Mouse (Mus musculus): ENCODE results near the gene Stag1. TPM values are rescaled to one million over a fixed set of nuclear protein-coding genes. Genes with fewer than 3 reads are reported as not detected.

The Stag1 gene
- polyA plus RNA-seq, 1 experiment from 2014 or later = 41.6 TPM

- 96% methylated on average over 4 of the region's 4 CpGs for WGBS (ENCODE audit: missing documents)
- Histone ChIP-seq H3K79me2 (ENCODE audit: inconsistent target) (no peaks in the 10 kb centered on the region), H3K27ac (no peak overlapping the region), H3K4me3 (ENCODE audit: inconsistent target) (no peak overlapping the region), H3K36me3 (ENCODE audit: inconsistent target) (no peaks in the 10 kb centered on the region)
Observed at GRCm38 (mm10) chr9:100898042-100898441, 300.4 kb downstream of the Stag1 start.

- Histone ChIP-seq H3K4me3 (ENCODE audit: inconsistent target) (no peak overlapping the region), H3K36me3 (ENCODE audit: inconsistent target) (no peaks in the 10 kb centered on the region; the same call in 1 of the 2 replicates), H3K27ac (no peak overlapping the region), H3K79me2 (ENCODE audit: inconsistent target) (no peaks in the 10 kb centered on the region)
Observed at GRCm38 (mm10) chr9:100910352-100910751, 312.8 kb downstream of the Stag1 start.

DNA sequence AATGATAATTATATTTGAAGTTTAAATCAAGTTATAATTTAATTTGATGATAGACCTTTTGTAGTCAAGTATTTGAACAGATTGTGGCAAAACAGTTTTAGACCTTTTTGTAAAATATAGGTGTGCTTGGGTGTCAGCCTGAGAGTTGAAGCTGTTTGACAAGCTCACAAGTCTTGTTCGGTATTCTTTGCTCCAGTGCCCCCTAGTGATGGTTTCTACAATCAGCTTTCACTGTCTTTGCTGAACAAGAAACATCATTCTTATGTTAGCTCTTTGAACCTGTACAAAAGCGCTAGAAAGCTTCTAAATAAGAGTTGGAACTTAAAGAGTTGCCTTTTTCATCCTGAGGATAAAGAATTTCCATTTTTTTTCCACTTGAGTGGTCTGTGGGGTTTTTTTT is 319.5 kb downstream of the Stag1 start:
- Histone ChIP-seq H3K27ac (no peak overlapping the region), H3K4me3 (ENCODE audit: inconsistent target) (no peak overlapping the region), H3K36me3 (ENCODE audit: inconsistent target) (no peaks in the 10 kb centered on the region), H3K79me2 (ENCODE audit: inconsistent target) (no peaks in the 10 kb centered on the region)
- 52% methylated on average over 2 of the region's 2 CpGs for WGBS (ENCODE audit: missing documents)

- no peak overlapping the region for H3K4me3 ChIP-seq (ENCODE audit: inconsistent target)
- 94% methylated on average over 4 of the region's 4 CpGs for WGBS (ENCODE audit: missing documents)
- no peak overlapping the region for H3K27ac ChIP-seq
- no peaks in the 10 kb centered on the region for H3K79me2 ChIP-seq (ENCODE audit: inconsistent target)
- peaks cover 9% of the 10 kb centered on the region; the same call in 1 of the 2 replicates for H3K36me3 ChIP-seq (ENCODE audit: inconsistent target)
Observed at GRCm38 (mm10) chr9:100926629-100927028, 329.0 kb downstream of the Stag1 start.

DNA sequence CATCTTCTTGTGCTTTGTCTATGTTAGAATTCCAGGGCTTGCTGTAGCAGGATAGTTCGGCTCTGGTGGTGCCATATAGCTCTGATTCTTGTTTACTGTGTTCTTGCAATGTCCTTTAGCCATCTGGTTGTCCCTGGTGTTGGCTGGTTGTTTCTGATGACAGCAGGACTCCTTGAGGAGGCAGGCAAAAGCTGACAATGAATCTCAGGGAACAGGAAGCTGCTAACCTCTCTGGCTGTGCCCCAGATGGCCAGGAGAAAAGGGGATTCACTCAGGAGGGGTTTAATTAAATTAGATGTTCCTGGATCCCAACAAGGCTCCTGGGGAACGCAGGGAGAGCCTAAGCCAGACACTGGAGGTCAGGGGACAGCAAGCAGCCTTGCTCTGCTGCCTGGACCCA is 344.4 kb downstream of the Stag1 start:
- 96% methylated on average over 2 of the region's 2 CpGs for WGBS (ENCODE audit: missing documents)
- Histone ChIP-seq H3K36me3 (ENCODE audit: inconsistent target) (no peaks in the 10 kb centered on the region), H3K79me2 (ENCODE audit: inconsistent target) (no peaks in the 10 kb centered on the region)

DNA sequence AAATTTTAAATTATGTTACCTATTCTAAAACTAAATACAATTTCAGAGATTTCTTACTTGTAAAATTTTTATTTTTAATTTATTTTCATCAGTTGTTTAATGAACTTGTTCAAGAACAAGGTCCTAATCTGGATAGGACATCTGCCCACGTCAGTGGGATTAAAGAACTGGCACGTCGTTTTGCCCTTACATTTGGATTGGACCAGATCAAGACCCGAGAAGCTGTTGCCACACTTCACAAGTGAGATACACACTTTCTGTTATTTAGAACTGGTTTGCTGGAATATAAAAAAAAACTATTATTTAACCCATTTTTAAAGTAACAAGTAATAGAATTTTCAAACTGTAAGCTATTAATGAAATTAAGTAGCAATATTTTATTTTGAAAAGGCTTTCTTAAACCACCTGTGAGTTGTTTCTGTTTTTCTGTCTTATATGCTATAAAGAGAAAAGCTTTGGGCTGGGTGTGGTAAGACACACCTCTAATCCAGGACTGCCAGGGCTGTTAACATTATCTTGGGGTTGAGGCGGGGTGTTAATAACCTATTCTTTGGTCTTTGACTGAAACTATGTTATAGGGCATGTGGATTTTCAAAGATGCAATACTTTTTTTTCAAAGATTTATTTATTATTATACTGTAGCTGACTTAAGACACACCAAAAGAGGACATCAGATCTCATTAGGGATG is 347.2 kb downstream of the Stag1 start:
- 98% methylated on average over 5 of the region's 5 CpGs for WGBS (ENCODE audit: missing documents)
- H3K4me3 ChIP-seq (ENCODE audit: inconsistent target) = no peak overlapping the region
- H3K36me3 ChIP-seq (ENCODE audit: inconsistent target) = no peaks in the 10 kb centered on the region
- H3K79me2 ChIP-seq (ENCODE audit: inconsistent target) = no peaks in the 10 kb centered on the region
- H3K27ac ChIP-seq = no peak overlapping the region

More for the DNA sequence above, 344.4 kb downstream of the Stag1 start:
- Histone ChIP-seq H3K4me3 (ENCODE audit: inconsistent target) (no peak overlapping the region), H3K27ac (no peak overlapping the region)

GRCm38 (mm10) chr9:100951481-100951880 is 353.9 kb downstream of the Stag1 start:
- Histone ChIP-seq H3K36me3 (ENCODE audit: inconsistent target) (peaks cover 24% of the 10 kb centered on the region), H3K79me2 (ENCODE audit: inconsistent target) (no peaks in the 10 kb centered on the region), H3K4me3 (ENCODE audit: inconsistent target) (no peak overlapping the region), H3K27ac (no peak overlapping the region)
- 30% methylated on average over 4 of the region's 4 CpGs for WGBS (ENCODE audit: missing documents)

- no peak overlapping the region for H3K27ac ChIP-seq
- H3K79me2 ChIP-seq (ENCODE audit: inconsistent target) = no peaks in the 10 kb centered on the region
- 68% methylated on average over 5 of the region's 5 CpGs for WGBS (ENCODE audit: missing documents)
- H3K36me3 ChIP-seq (ENCODE audit: inconsistent target) = no peaks in the 10 kb centered on the region
- H3K4me3 ChIP-seq (ENCODE audit: inconsistent target) = no peak overlapping the region
Observed at GRCm38 (mm10) chr9:100962903-100963427, 365.4 kb downstream of the Stag1 start.

DNA sequence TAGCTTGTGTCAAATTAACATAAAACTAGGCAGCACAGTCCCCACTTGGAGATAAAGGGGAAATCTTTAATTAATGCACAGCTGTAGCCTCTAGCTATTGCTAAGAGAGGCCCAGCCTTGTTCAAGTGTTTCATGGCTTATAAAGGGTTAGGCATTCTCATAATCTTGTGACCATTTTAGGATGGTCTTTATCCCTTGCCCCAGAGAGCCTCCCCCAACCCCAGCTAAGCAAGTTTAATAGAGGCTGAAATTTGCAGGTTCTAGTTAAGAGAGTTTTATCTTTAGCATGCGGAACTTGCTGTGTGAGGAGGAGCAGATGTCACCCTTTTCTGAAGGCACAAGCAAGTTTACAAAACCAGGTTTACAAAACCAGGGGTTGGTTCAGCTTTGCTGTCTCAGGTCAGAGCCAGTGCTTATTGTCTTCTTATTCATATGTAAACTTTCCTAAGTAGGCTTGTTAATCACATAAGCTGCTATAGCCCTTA is 365.9 kb downstream of the Stag1 start:
- 92% methylated on average over 1 of the region's 1 CpGs for WGBS (ENCODE audit: missing documents)
- Histone ChIP-seq H3K4me3 (ENCODE audit: inconsistent target) (no peak overlapping the region), H3K36me3 (ENCODE audit: inconsistent target) (no peaks in the 10 kb centered on the region), H3K27ac (no peak overlapping the region), H3K79me2 (ENCODE audit: inconsistent target) (no peaks in the 10 kb centered on the region)

DNA sequence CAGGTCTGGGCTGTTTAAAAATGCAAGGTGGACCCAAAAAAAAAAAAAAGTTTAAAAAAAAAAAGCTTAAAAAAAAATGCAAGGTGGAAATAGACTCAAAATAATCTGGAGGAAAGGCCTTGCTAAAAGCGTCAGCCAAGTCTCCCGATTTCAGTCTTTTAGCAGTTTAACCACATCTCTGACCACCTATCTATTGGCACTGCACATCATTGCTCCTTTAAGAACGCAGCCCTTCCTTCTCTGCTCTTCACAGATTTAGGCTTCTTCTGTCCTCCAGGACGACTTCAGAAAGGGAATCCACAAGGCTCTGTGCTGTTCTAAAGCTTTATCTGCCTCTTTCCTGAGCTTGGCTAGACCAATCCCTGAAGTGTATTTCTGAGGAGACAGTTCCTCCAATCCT is 366.5 kb downstream of the Stag1 start:
- Histone ChIP-seq H3K36me3 (ENCODE audit: inconsistent target) (no peaks in the 10 kb centered on the region), H3K27ac (no peak overlapping the region), H3K4me3 (ENCODE audit: inconsistent target) (no peak overlapping the region), H3K79me2 (ENCODE audit: inconsistent target) (no peaks in the 10 kb centered on the region)
- 89% methylated on average over 4 of the region's 4 CpGs for WGBS (ENCODE audit: missing documents)

DNA sequence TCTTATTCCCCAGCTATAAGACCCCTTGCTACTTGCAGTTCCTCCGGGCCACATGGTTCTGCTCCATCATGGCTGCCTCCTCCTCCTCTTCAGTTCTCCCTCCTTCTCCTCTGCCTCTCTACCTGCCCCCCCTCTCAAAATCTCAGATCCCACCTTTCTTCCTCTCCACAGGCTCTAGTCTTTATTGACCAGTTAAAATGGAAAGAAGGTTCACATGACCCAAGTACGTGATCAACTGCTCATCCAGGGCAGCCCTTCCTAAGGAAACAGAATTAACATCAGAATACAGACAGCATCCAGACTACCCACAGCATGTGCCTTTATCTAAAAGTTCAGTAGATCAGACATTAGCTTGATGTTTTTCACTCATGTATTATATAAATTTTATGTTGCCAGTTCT is 371.9 kb downstream of the Stag1 start:
- no peak overlapping the region for H3K4me3 ChIP-seq (ENCODE audit: inconsistent target)
- WGBS (ENCODE audit: missing documents) = 93% methylated on average over 2 of the region's 2 CpGs
- H3K27ac ChIP-seq = no peak overlapping the region
- no peaks in the 10 kb centered on the region for H3K79me2 ChIP-seq (ENCODE audit: inconsistent target)
- no peaks in the 10 kb centered on the region for H3K36me3 ChIP-seq (ENCODE audit: inconsistent target)

DNA sequence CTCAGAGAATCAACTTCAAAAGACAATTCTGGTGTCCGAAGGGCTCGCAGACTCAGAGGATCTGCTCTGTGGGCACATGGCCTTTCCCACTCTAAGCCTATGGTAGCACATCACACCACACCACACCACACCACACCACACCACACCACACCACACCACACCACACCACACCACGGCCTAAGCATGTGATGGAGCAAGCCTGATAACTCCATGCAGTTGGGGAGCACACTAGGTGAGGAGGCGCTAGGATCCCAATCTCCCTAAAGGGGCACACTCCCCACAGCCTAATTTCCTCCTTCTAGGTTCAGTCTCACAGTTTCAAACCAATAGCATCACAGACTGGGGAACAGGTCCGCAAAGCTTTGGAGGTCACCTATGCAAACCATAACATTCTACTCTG is 381.1 kb downstream of the Stag1 start:
- Histone ChIP-seq H3K4me3 (ENCODE audit: inconsistent target) (no peak overlapping the region), H3K79me2 (ENCODE audit: inconsistent target) (no peaks in the 10 kb centered on the region), H3K27ac (no peak overlapping the region), H3K36me3 (ENCODE audit: inconsistent target) (no peaks in the 10 kb centered on the region)
- 93% methylated on average over 5 of the region's 5 CpGs for WGBS (ENCODE audit: missing documents)

- H3K79me2 ChIP-seq (ENCODE audit: inconsistent target) = no peaks in the 10 kb centered on the region
- H3K27ac ChIP-seq = no peak overlapping the region
- H3K4me3 ChIP-seq (ENCODE audit: inconsistent target) = no peak overlapping the region
- H3K36me3 ChIP-seq (ENCODE audit: inconsistent target) = no peaks in the 10 kb centered on the region
- WGBS (ENCODE audit: missing documents) = 99% methylated on average over 5 of the region's 5 CpGs
Observed at GRCm38 (mm10) chr9:100979260-100979659, 381.7 kb downstream of the Stag1 start.

DNA sequence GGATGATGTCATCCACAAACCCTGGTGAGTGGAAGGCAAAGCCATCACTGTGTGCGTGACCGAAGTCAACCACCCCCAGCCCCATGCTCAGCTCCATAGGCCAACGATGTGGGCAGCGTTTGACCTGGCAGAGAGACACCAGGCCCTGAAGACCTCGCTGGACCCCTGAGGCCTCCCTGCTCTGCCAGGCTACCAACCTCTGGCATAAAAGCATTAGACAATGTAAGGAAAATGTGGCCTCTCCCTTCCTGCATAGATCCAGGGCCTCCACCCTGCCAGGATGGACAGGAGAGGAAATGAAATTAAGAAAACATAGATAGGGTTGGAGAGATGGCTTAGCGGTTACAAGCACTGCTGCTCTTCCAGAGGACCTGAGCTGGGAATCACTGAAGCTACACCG is 385.2 kb downstream of the Stag1 start:
- Histone ChIP-seq H3K36me3 (ENCODE audit: inconsistent target) (no peaks in the 10 kb centered on the region; the same call in 1 of the 2 replicates), H3K4me3 (ENCODE audit: inconsistent target) (no peak overlapping the region)

DNA sequence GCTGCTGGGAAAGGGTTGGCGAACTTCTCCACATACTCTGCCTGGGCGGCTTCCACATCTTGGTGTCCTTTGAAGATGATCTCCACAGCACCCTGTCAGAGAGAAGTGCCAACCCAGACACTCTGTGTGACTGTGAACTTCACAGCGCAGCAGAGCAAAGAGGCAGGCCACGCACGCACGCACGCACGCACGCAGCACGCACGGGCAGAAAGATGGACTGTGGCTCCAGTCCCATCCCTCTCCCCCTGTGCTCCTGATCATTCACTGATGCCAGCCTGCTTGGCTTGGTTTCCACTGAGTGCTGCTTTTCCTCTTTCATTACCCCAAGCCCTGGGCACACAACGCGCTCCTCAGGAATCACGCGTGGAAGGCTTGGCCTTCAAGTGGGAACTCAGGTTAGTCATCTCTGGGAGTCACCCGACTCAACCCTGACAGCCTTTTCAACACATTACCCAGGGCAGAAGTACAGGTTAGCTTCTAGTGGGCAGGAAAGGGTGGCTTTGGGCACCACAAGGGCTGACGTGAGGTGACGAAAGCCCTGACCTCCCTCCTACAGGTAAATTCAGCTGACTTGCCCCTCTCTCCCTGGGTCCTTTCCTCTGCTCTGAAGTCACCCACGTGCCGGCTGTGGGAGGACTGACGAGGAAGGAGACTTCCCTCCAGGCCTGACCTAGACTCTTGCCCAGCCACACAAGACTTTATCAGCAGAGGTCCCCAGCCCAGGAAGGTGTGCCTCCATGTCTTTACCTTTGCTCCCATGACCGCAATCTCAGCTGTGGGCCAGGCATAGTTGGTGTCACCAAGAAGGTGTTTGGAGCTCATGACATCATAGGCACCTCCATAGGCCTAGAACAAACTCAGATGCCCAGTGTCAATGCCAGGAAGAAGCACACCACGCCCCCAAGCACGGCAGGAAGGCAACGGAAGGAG is 387.0 kb downstream of the Stag1 start:
- no peak overlapping the region for H3K4me3 ChIP-seq (ENCODE audit: inconsistent target)
- 93% methylated on average over 23 of the region's 25 CpGs for WGBS (ENCODE audit: missing documents)

More for the DNA sequence above, 385.2 kb downstream of the Stag1 start:
- 94% methylated on average over 7 of the region's 7 CpGs for WGBS (ENCODE audit: missing documents)
- Histone ChIP-seq H3K79me2 (ENCODE audit: inconsistent target) (no peaks in the 10 kb centered on the region), H3K27ac (no peak overlapping the region)

More for the DNA sequence above, 387.0 kb downstream of the Stag1 start:
- no peaks in the 10 kb centered on the region for H3K79me2 ChIP-seq (ENCODE audit: inconsistent target)
- H3K36me3 ChIP-seq (ENCODE audit: inconsistent target) = no peaks in the 10 kb centered on the region; the same call in 1 of the 2 replicates
- H3K27ac ChIP-seq = no peak overlapping the region

All from macrophage (primary cell).